Mouse (Mus musculus) spleen, adult 2 months (tissue): Measurements from ENCODE around the gene Cerk.

Experiments used
- CTCF ChIP-seq: fragments of 200-500 bp; IDR thresholded peaks from 2 replicates; pipeline ENCODE4 v1.5.1; 2011; ENCODE audit warnings: mild to moderate bottlenecking, inconsistent platforms; ENCODE audit not compliant: insufficient read depth, insufficient read length, insufficient replicate concordance; ENCODE audit errors: extremely low read depth
- POLR2A ChIP-seq: fragments of 200-500 bp; IDR thresholded peaks from 2 replicates; pipeline ENCODE4 v1.6.1; 2011; ENCODE audit warnings: low read depth, low read length, inconsistent platforms

- TF ChIP-seq CTCF (no peak), POLR2A (no peak)
Measured at GRCm38 (mm10) chr15:86091998-86092670, 93.8 kb downstream of the Cerk start.
